Mouse (Mus musculus) forebrain, embryonic 14.5 days (tissue): ENCODE measurements around the gene Acot11. TPM values are rescaled to one million over a fixed set of nuclear protein-coding genes. Genes with fewer than 3 reads are reported as not detected.
"Not testable (repeated sequence)": the region's sequence is repeated elsewhere in the genome, so short reads cannot be mapped to it uniquely, and the experiment has no call there.

Experiments
- ATAC-seq: fragments of 200-750 bp; cut with Nextera tagmentation; 2 replicates; pipeline ENCODE4 v1.8.0; 2017; ENCODE audit warnings: mild to moderate bottlenecking, moderate library complexity
- DNase-seq: peaks from one replicate; pipeline ENCODE4 v3.0.0-alpha.2; 2015; ENCODE audit warnings: low spot score
- H3K27ac ChIP-seq: fragments of 300-500 bp; sonication (generic); 2 replicates; pipeline ENCODE4 v1.5.1; 2014; ENCODE audit warnings: low read depth, mild to moderate bottlenecking, control low read depth, low read length, moderate library complexity
- H3K27me3 ChIP-seq: fragments of 300-500 bp; sonication (generic); replicated peaks from 2 replicates; pipeline ENCODE4 v1.6.1; 2014; ENCODE audit warnings: low read length, control low read depth, mixed read lengths; ENCODE audit not compliant: control insufficient read depth, insufficient read depth
- H3K36me3 ChIP-seq: fragments of 300-500 bp; sonication (generic); 2 replicates; pipeline ENCODE4 v1.6.1; 2014; ENCODE audit warnings: low read length, control low read depth; ENCODE audit not compliant: control insufficient read depth, insufficient read depth
- H3K4me1 ChIP-seq: fragments of 300-500 bp; sonication (generic); 2 replicates; pipeline ENCODE4 v1.6.1; 2014; ENCODE audit warnings: antibody characterized with exemption, low read length, control low read depth; ENCODE audit not compliant: control insufficient read depth, insufficient read depth
- H3K4me2 ChIP-seq: fragments of 300-500 bp; sonication (generic); 2 replicates; pipeline ENCODE4 v1.6.1; 2014; ENCODE audit warnings: mild to moderate bottlenecking, control low read depth, low read length
- H3K4me3 ChIP-seq: fragments of 300-500 bp; sonication (generic); 2 replicates; pipeline ENCODE4 v1.5.1; 2014; ENCODE audit warnings: low read depth, low read length, control low read depth
- H3K9ac ChIP-seq: fragments of 300-500 bp; sonication (generic); 2 replicates; pipeline ENCODE4 v1.6.1; 2014; ENCODE audit warnings: mild to moderate bottlenecking, low read length, control low read depth, moderate library complexity
- H3K9me3 ChIP-seq: fragments of 300-500 bp; sonication (generic); replicated peaks from 2 replicates; pipeline ENCODE4 v1.6.1; 2016; ENCODE audit warnings: low read length, control low read depth, mixed read lengths; ENCODE audit not compliant: control insufficient read depth
- WGBS: fragments of 180-500 bp; shearing (Covaris S2); extraction: QIAGEN DNeasy Blood & Tissue Kit; methylation state at CpG from one replicate; pipeline ENCODE4 v1.1.7; 2014; 5-methylcytosine and 5-hydroxymethylcytosine counted together
- polyA plus RNA-seq: library from polyadenylated mRNA; unstranded; fragments of >200 nt; fragmentation: Nextera tagmentation; extraction: Ambion mirVana; gene quantifications from 2 replicates; pipeline ENCODE4 v1.2.1, GENCODE M21; 2014

Acot11 gene
- polyA plus RNA-seq, 1 experiment from 2014 or later: 0.77 TPM

DNA sequence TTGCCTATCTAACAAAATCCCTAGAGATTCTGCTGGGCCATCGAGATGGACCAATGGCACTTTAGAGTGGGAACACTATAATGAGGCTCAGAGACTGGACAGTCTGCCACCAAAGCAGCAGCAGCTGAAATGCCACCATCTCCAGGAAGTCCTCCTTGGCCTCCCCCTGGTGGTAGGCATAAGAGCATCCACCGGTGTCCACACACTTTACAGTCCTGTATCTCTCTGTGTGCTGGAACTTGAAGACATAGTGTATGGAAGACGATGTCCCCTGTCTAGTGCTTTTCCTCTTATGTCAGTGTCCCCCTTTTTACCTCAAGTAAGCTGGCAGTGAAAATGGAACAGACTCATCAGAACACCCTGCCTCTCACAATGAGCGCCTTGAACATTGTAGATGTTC lies 1.0 kb downstream of the Acot11 start:
- WGBS: 78% methylated on average over 4 of the region's 4 CpGs

GRCm38 (mm10) chr4:106799772-106800336 lies 4.9 kb downstream of the Acot11 start:
- WGBS: 7% methylated on average over 15 of the region's 15 CpGs
- no peak overlapping the region for H3K27ac ChIP-seq
- 0 out of 2 replicates have a peak, but pooled peaks cover 11% of the 10 kb centered on the region for H3K27me3 ChIP-seq
- no peaks in the 10 kb centered on the region for H3K36me3 ChIP-seq
- peak; percentile 81 for DNase-seq
- peak; percentile 78 for ATAC-seq
- peak overlapping the region; percentile 20; the same call in 1 of the 2 replicates for H3K4me2 ChIP-seq
- no peaks in the 10 kb centered on the region for H3K4me1 ChIP-seq
- no peak overlapping the region for H3K4me3 ChIP-seq
- H3K9ac ChIP-seq: no peak overlapping the region
- H3K9me3 ChIP-seq: no peaks in the 10 kb centered on the region

More for the DNA sequence above, 1.0 kb downstream of the Acot11 start:
- Histone ChIP-seq H3K9ac (no peak overlapping the region), H3K4me3 (no peak overlapping the region), H3K4me1 (no peaks in the 10 kb centered on the region), H3K27me3 (0 out of 2 replicates have a peak, but pooled peaks cover 19% of the 10 kb centered on the region), H3K9me3 (no peaks in the 10 kb centered on the region), H3K27ac (no peak overlapping the region), H3K4me2 (no peak overlapping the region), H3K36me3 (no peaks in the 10 kb centered on the region)
- ATAC-seq: no peak
- no peak for DNase-seq

- ATAC-seq: no peak
- no peak for DNase-seq
- no peak overlapping the region; the same call in 1 of the 2 replicates for H3K9ac ChIP-seq
- H3K36me3 ChIP-seq: no peaks in the 10 kb centered on the region
- no peak overlapping the region for H3K4me3 ChIP-seq
- no peaks in the 10 kb centered on the region for H3K4me1 ChIP-seq
- 76% methylated on average over 10 of the region's 10 CpGs for WGBS
- H3K9me3 ChIP-seq: no peaks in the 10 kb centered on the region
- no peak overlapping the region for H3K27ac ChIP-seq
- H3K27me3 ChIP-seq: 0 out of 2 replicates have a peak, but pooled peaks cover 7% of the 10 kb centered on the region
- no peak overlapping the region for H3K4me2 ChIP-seq
Observed at GRCm38 (mm10) chr4:106798908-106799546, 5.8 kb downstream of the Acot11 start.

DNA sequence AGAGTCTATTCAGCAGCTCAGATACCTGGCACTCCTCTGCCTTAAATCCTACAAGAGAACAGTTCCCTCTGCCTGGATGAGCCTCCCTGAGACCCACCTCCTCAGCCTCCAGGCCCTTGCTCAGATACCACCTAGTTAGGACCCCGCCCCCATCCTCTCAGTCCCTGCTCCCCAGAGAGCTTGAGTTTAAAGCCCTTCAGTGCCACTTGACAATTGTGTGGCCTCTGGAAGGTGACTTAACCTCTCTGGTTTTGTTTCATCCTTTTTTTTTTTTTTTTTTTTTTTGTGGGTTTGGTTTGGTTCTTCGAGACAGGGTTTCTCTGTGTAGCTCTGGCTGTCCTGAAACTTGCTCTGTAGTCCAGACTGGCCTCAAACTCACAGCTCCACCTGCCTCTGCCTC lies 9.5 kb downstream of the Acot11 start:
- 93% methylated on average over 2 of the region's 2 CpGs for WGBS
- Histone ChIP-seq H3K9ac (no peak overlapping the region), H3K4me3 (no peak overlapping the region), H3K4me2 (no peak overlapping the region), H3K27ac (no peak overlapping the region), H3K9me3 (no peaks in the 10 kb centered on the region), H3K4me1 (no peaks in the 10 kb centered on the region), H3K27me3 (no peaks in the 10 kb centered on the region), H3K36me3 (no peaks in the 10 kb centered on the region)
- ATAC-seq: no peak
- no peak for DNase-seq

DNA sequence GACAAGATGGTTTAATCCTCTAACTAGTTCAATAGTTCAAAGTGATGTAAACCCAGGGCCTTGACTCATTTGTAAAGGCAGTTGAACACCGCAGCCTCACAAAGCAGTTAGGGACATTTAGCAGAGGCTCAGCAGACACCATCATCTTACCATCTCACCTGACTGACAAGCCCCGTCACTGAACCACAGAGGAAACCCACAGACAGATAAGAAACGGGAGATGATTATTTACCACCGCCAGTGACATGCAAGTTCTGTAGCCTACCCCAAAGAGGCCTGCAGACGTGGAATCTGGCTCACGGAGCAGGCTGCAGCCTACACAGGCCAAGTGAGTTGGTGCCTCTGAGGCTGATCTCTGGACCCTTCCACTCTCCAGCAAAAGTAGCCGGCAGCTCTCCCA lies 10.6 kb downstream of the Acot11 start:
- DNase-seq (no peak), ATAC-seq (no peak)
- no peaks in the 10 kb centered on the region for H3K36me3 ChIP-seq
- H3K4me2 ChIP-seq: no peak overlapping the region
- no peak overlapping the region for H3K9ac ChIP-seq
- no peak overlapping the region for H3K27ac ChIP-seq
- H3K4me3 ChIP-seq: no peak overlapping the region
- 95% methylated on average over 7 of the region's 7 CpGs for WGBS
- H3K4me1 ChIP-seq: no peaks in the 10 kb centered on the region
- H3K27me3 ChIP-seq: no peaks in the 10 kb centered on the region
- no peaks in the 10 kb centered on the region for H3K9me3 ChIP-seq

DNA sequence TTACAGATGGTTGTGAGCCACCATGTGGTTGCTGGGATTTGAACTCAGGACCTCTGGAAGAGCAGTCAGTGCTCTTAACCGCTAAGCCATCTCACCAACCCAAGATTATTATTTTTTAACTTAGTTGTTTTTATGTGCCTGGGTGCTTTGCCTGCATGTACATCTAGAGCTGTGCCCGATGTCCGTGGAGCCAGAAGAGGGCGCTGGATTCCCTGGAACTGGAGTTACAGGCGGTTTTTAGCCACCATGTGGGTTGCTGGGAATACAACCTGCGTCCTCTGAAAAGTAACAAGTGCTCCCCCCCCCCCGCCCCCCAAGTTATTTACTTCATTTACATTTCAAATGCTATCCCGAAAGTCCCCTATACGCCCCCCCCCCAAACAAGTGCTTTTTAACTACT lies 11.0 kb downstream of the Acot11 start:
- WGBS: 96% methylated on average over 9 of the region's 9 CpGs
- H3K9me3 ChIP-seq, H3K4me3 ChIP-seq, H3K4me2 ChIP-seq, DNase-seq, H3K36me3 ChIP-seq, H3K9ac ChIP-seq, ATAC-seq, H3K27me3 ChIP-seq, H3K27ac ChIP-seq, H3K4me1 ChIP-seq: not testable (repeated sequence)

GRCm38 (mm10) chr4:106792276-106792675 lies 12.5 kb downstream of the Acot11 start:
- Histone ChIP-seq H3K36me3 (no peaks in the 10 kb centered on the region), H3K4me2 (no peak overlapping the region), H3K9me3 (no peaks in the 10 kb centered on the region), H3K27ac (no peak overlapping the region), H3K4me3 (no peak overlapping the region), H3K27me3 (no peaks in the 10 kb centered on the region), H3K4me1 (peaks cover 5% of the 10 kb centered on the region; the same call in 1 of the 2 replicates), H3K9ac (no peak overlapping the region)
- no peak for DNase-seq
- ATAC-seq: no peak

- no peak overlapping the region for H3K27ac ChIP-seq
- no peak overlapping the region for H3K4me3 ChIP-seq
- no peak overlapping the region for H3K4me2 ChIP-seq
- H3K9ac ChIP-seq: no peak overlapping the region
- 86% methylated on average over 1 of the region's 1 CpGs for WGBS
- no peak for DNase-seq
- peaks cover 14% of the 10 kb centered on the region for H3K4me1 ChIP-seq
- no peaks in the 10 kb centered on the region for H3K27me3 ChIP-seq
- no peaks in the 10 kb centered on the region for H3K9me3 ChIP-seq
- no peak for ATAC-seq
- H3K36me3 ChIP-seq: no peaks in the 10 kb centered on the region
Observed at GRCm38 (mm10) chr4:106790938-106791337, 13.9 kb downstream of the Acot11 start.

GRCm38 (mm10) chr4:106790218-106790617 lies 14.6 kb downstream of the Acot11 start:
- not testable (repeated sequence) for ATAC-seq, DNase-seq, H3K4me3 ChIP-seq, H3K27me3 ChIP-seq, H3K27ac ChIP-seq, H3K4me2 ChIP-seq, H3K36me3 ChIP-seq, H3K9me3 ChIP-seq, H3K9ac ChIP-seq
- H3K4me1 ChIP-seq: peaks cover 21% of the 10 kb centered on the region
- 80% methylated on average over 5 of the region's 5 CpGs for WGBS
